Mouse (Mus musculus) forebrain, embryonic 10.5 days (tissue): Measurements from ENCODE around the gene Tob2. TPM values are rescaled to one million over a fixed set of nuclear protein-coding genes. Genes with fewer than 3 reads are reported as not detected.

Experiments used
- DNase-seq: peaks from one replicate; pipeline ENCODE4 v3.0.0-alpha.2; 2017; ENCODE audit warnings: low spot score; ENCODE audit errors: extremely low spot score
- H3K27ac ChIP-seq: fragments of 300-500 bp; sonication (generic); 2 replicates; pipeline ENCODE4 v1.5.1; 2016; ENCODE audit warnings: mild to moderate bottlenecking
- H3K27me3 ChIP-seq: fragments of 300-500 bp; sonication (generic); 2 replicates; pipeline ENCODE4 v1.6.1; 2016; ENCODE audit warnings: mild to moderate bottlenecking; ENCODE audit not compliant: poor library complexity, severe bottlenecking
- H3K36me3 ChIP-seq: fragments of 300-500 bp; sonication (generic); replicated peaks from 2 replicates; pipeline ENCODE4 v1.6.1; 2016; ENCODE audit warnings: mild to moderate bottlenecking, moderate library complexity
- H3K4me1 ChIP-seq: fragments of 300-500 bp; sonication (generic); 2 replicates; pipeline ENCODE4 v1.6.1; 2016
- H3K4me3 ChIP-seq: fragments of 300-500 bp; sonication (generic); 2 replicates; pipeline ENCODE4 v1.5.1; 2016; ENCODE audit warnings: mild to moderate bottlenecking, moderate library complexity
- H3K9me3 ChIP-seq: fragments of 300-500 bp; sonication (generic); 2 replicates; pipeline ENCODE4 v1.6.1; 2016; ENCODE audit warnings: mild to moderate bottlenecking, moderate library complexity
- WGBS: fragments of 180-500 bp; shearing (Covaris S2); methylation state at CpG from one replicate; pipeline ENCODE4 v1.1.7; 2016; 5-methylcytosine and 5-hydroxymethylcytosine counted together
- polyA plus RNA-seq: library from polyadenylated mRNA; unstranded; fragments of >200 nt; fragmentation: Nextera tagmentation; extraction: Ambion mirVana; gene quantifications from 2 replicates; pipeline ENCODE4 v1.2.1, GENCODE M21; 2016

Tob2 gene
- polyA plus RNA-seq, 1 experiment from 2014 or later, result 20.3 TPM

DNA sequence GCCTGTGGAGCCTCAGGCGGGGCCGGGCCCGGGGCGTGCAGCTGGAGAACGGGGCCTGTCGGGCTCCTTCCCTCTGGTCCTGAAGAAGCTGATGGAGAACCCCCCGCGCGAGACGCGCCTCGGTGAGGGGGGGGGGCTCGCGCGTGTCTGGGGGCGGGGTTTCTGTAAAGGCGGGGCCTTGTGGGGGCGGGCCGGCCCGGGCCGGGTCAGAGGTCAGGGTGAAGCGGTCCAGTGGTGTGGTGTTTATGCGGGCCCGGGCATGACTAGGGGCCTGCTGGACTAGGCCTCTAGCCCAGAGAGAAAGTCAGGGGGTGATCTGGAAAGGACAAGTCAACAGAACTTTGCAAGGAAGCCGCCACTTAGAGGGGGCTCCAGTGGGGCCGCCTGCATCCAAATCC is 47.0 kb downstream of the Tob2 start:
- Histone ChIP-seq H3K27me3 (peaks cover 8% of the 10 kb centered on the region; the same call in 1 of the 2 replicates), H3K27ac (peak overlapping the region; percentile 90), H3K36me3 (peaks cover 21% of the 10 kb centered on the region), H3K9me3 (no peaks in the 10 kb centered on the region), H3K4me3 (peak overlapping the region; percentile 76), H3K4me1 (peaks cover 60% of the 10 kb centered on the region)
- under 1% methylated on average over 26 of the region's 26 CpGs for WGBS
- peak; percentile 80 for DNase-seq

DNA sequence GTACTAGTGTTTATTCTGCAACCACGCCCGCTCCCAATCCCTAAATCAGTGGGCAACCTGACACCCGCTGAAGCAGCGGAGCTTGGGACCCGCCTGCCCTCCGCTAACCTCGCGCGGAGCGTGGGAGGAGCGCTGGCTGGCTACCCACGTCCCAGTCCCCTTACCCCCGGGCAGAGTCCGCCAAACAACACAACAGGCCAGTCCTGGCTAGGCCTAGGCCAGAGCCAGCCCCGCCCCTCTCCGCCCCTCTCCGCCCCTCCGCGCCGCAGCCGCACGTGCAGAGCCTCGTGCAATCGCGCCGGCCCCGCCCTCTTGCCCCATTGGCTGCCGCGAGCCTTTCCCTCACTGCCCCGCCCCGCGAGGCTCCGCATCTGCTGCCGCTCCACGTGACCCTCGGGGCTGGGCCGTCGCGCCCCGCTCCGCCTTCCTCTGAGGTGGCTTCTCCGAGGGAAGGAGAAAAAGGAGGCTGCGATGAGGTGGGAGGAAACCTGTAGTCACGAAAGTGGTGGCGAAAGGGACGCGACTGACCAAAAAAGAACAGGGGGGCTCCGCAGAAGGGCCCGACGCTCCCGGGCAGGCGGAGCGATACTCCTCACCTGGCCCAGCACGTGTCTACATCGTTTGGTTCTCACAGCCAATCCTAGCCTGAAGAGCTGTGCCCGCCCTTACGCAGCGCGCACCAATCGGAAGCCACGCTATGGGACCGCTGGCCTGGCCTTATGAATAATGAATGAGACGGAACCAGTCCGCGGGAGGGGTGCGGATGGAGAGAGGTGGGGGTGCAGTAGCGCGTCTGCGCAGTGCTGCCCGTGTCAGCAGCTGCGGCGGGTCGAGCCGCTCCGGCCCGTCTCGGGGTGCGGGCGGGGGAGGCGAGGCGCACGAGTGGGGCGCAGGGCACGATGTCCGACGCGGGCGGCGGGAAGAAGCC is 47.7 kb downstream of the Tob2 start:
- peak overlapping the region; percentile 76 for H3K4me3 ChIP-seq
- H3K4me1 ChIP-seq, result peaks cover 62% of the 10 kb centered on the region
- H3K27ac ChIP-seq, result peak overlapping the region; percentile 90
- under 1% methylated on average over 89 of the region's 89 CpGs for WGBS
- H3K27me3 ChIP-seq, result peaks cover 8% of the 10 kb centered on the region; the same call in 1 of the 2 replicates
- peaks cover 14% of the 10 kb centered on the region for H3K36me3 ChIP-seq
- no peaks in the 10 kb centered on the region for H3K9me3 ChIP-seq
- DNase-seq, result peak; percentile 98

DNA sequence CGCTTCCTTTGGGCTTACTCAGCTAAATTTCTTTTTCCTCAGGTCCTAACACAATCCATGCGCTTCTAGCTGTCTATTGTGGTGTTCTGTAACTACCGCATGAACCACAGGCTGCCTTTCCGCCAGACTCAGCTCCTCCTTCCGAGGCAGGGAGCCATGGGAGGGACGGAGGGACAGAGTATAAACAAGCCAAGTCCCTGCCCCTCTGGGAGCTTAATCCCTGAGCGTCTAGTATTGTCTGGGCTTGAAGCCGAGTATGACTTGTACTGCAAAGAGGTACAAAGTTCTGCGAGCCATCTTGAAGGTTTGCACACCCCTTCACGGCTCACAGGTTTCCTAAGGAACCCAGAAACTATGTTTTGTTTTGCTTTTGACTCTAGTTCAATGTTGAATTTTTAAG is 48.4 kb downstream of the Tob2 start:
- Histone ChIP-seq H3K9me3 (no peaks in the 10 kb centered on the region), H3K27me3 (peaks cover 8% of the 10 kb centered on the region; the same call in 1 of the 2 replicates), H3K36me3 (peaks cover 6% of the 10 kb centered on the region), H3K27ac (peak overlapping the region; percentile 90), H3K4me1 (peaks cover 70% of the 10 kb centered on the region), H3K4me3 (peak overlapping the region; percentile 76)
- peak; percentile 44 for DNase-seq
- WGBS, result 1% methylated on average over 10 of the region's 10 CpGs

DNA sequence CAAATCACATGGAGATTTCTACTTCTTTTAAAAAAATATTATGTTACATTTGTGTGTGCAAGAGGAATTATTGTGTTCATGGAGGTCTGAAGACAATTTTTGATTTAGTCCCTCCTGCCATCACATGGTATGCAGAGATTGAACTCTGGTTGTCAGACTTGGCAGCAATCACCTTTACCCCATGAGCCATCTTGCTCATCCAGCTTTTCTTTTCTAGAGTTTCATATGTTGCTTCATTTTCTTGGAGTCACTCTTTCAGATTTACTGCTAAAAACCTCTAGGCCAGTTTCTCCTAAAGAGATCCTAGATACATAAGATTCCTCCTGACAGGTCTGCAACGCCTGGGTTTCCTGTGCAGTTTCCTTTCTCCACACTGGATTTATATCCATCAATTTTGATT is 49.0 kb downstream of the Tob2 start:
- Histone ChIP-seq H3K27ac (peak overlapping the region; percentile 90; the same call in 1 of the 2 replicates), H3K4me3 (peak overlapping the region; percentile 76)
- 61% methylated on average over 1 of the region's 1 CpGs for WGBS

DNA sequence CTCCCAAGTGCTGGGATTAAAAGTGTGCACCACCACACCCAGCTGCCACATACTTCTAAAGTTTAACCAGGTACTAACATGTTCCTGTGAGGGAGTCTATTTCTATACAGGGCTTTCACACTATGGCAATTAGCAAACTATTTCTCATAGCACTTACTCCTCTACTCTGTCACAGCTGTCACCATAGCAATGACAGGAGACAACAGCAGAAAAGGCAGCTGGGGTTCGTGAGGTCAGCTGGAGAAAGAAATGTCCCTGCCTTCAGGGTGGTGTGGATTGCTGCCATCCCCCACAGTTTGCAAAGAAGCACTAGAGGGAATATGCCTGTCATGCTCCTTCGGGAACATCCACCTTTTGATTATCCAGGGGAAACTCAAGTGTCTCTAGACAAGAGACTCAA is 49.8 kb downstream of the Tob2 start:
- WGBS, result 75% methylated on average over 2 of the region's 2 CpGs
- Histone ChIP-seq H3K4me3 (no peak overlapping the region), H3K27ac (no peak overlapping the region), H3K36me3 (no peaks in the 10 kb centered on the region), H3K27me3 (peaks cover 14% of the 10 kb centered on the region), H3K9me3 (no peaks in the 10 kb centered on the region), H3K4me1 (peaks cover 62% of the 10 kb centered on the region)
- DNase-seq, result no peak

More for the DNA sequence above, 49.0 kb downstream of the Tob2 start:
- no peak for DNase-seq
- peaks cover 8% of the 10 kb centered on the region; the same call in 1 of the 2 replicates for H3K27me3 ChIP-seq
- peaks cover under 1% of the 10 kb centered on the region; the same call in 1 of the 2 replicates for H3K36me3 ChIP-seq
- peaks cover 68% of the 10 kb centered on the region for H3K4me1 ChIP-seq
- no peaks in the 10 kb centered on the region for H3K9me3 ChIP-seq

DNA sequence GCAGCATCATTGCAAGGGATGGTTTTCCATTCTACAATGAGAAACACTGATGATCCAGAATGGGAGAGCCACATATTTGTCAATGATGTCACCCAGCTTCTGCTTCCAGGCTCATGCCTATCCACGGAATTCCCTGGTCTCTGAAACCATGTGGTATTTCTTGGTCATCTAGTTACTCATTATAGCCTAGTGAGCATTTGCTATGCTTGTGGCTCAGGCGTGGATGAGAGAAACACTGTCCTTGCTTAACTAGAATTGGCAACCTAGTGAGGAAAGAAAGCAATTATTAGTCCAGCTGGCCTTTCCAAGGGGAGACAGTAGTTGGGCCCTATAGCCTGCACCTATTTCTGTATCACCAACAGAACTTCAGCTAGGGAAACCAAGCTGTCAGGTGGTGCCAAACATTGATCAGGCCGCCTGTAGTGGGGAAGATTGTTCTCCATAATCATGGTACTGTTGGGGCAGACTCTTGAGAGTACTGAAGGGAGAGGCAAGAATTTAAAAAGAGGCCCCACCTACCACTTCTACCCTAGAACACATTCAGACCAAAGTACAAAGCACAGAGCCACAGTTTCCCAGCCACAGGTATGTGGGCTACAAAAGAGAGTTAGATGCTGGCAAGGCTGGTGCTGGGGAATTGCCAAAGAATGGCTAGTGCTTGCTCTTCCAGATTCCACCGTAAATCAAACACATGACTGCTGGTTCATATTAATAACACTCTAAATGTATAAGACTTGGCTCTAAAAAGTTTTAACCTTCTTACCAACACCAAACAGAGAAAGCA is 51.8 kb downstream of the Tob2 start:
- Histone ChIP-seq H3K27me3 (peaks cover 34% of the 10 kb centered on the region), H3K9me3 (no peaks in the 10 kb centered on the region), H3K4me1 (peaks cover 62% of the 10 kb centered on the region), H3K27ac (no peak overlapping the region), H3K4me3 (no peak overlapping the region), H3K36me3 (no peaks in the 10 kb centered on the region)
- 84% methylated on average over 4 of the region's 4 CpGs for WGBS
- no peak for DNase-seq

DNA sequence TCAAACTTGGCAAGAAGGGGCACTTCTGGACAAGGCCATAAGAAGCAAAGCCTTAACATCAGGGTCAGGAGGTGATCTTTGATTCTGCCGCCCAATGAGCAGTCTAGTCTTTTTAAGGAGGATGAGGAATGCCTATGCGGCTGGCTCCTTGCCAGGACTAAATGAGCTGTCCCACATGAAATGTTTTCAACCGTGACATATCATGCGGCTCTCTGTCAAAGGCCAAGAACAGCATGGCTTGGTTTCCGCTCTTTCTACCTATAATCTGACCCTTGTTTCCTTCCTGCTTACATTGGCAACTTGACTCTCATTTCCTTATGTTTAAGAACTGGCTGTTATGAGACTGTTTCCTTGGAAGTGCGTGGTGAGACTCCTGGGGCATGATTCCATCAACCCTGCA is 53.0 kb downstream of the Tob2 start:
- no peak for DNase-seq
- H3K9me3 ChIP-seq, result no peaks in the 10 kb centered on the region
- H3K4me1 ChIP-seq, result peaks cover 53% of the 10 kb centered on the region
- peaks cover 34% of the 10 kb centered on the region for H3K27me3 ChIP-seq
- no peak overlapping the region for H3K27ac ChIP-seq
- no peaks in the 10 kb centered on the region for H3K36me3 ChIP-seq
- H3K4me3 ChIP-seq, result no peak overlapping the region
- 67% methylated on average over 6 of the region's 6 CpGs for WGBS

DNA sequence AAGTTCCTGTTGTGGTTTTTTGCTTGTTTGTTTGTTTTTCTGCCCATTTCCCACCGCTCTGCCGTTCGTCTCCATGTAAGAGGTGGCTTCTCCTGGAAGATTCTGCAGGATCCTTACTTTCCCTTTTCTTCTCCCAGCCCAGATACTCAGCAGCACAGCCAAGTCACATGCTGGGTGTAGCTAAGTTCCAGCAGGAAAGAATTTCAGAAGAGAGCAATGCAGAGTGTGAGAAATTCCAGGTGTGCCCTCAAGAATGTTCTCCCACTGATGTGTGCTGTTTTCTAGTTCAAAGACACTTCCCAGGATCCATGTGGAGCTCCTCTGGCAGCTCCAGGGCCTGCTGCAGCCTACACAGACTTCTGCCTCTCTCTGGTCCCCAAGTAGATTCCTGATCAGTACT is 53.7 kb downstream of the Tob2 start:
- WGBS, result 87% methylated on average over 3 of the region's 3 CpGs
- Histone ChIP-seq H3K4me3 (no peak overlapping the region), H3K27me3 (peaks cover 34% of the 10 kb centered on the region), H3K4me1 (peaks cover 46% of the 10 kb centered on the region), H3K9me3 (no peaks in the 10 kb centered on the region), H3K36me3 (no peaks in the 10 kb centered on the region), H3K27ac (no peak overlapping the region)
- no peak for DNase-seq

DNA sequence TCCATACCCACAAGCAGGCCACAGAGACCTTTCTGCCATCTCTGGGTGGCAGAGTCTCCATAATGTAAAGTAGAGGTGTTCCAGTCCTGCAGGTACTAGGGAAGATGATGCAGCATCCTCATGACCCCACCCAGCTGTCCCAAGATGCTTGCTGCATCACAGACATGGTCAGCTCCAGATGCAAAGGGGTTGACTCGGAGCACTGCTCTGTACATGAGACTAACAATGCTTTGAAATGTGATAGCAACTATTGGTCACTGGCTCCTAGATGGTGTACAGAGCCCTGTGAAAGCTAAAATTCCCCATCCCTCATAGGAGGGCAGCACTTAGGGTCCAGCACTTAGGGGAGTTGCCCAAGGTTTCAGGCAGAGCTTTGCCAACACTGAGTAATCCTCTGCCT is 54.4 kb downstream of the Tob2 start:
- Histone ChIP-seq H3K27ac (no peak overlapping the region), H3K4me1 (peaks cover 39% of the 10 kb centered on the region), H3K9me3 (no peaks in the 10 kb centered on the region), H3K27me3 (peaks cover 33% of the 10 kb centered on the region), H3K36me3 (no peaks in the 10 kb centered on the region), H3K4me3 (no peak overlapping the region)
- 53% methylated on average over 1 of the region's 1 CpGs for WGBS
- DNase-seq, result no peak

DNA sequence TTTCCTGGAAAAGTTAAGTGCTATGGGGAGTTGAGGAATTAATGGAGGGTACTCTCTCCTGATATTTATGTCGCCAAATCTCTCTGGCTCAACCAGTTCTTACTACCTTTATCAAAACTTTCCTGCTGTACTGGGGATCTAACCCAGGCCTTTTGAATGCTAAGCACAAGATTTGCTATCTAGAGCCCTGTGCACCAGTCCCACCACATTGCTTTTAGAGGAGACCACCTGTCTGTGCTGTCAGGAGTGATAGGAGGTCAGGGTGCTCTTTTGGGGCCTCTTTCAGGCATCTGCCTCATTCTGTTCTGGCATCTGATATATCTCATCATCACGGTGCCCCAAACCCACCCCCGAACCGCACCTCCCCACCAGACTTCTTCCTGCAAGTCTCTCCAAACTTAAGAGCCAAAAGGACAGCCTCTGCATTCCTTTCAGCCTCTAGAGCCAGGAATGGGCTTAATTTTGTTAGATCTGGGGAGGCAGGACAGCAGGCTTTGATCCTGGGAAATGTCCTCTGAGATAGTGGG is 55.1 kb downstream of the Tob2 start:
- no peak for DNase-seq
- peak overlapping the region; percentile 75; the same call in 1 of the 2 replicates for H3K27ac ChIP-seq
- 63% methylated on average over 4 of the region's 4 CpGs for WGBS
- 0 out of 2 replicates have a peak, but pooled peaks cover 1% of the 10 kb centered on the region for H3K36me3 ChIP-seq
- peaks cover 26% of the 10 kb centered on the region for H3K27me3 ChIP-seq
- peaks cover 33% of the 10 kb centered on the region for H3K4me1 ChIP-seq
- H3K4me3 ChIP-seq, result peak overlapping the region; percentile 41; the same call in 1 of the 2 replicates
- H3K9me3 ChIP-seq, result no peaks in the 10 kb centered on the region

DNA sequence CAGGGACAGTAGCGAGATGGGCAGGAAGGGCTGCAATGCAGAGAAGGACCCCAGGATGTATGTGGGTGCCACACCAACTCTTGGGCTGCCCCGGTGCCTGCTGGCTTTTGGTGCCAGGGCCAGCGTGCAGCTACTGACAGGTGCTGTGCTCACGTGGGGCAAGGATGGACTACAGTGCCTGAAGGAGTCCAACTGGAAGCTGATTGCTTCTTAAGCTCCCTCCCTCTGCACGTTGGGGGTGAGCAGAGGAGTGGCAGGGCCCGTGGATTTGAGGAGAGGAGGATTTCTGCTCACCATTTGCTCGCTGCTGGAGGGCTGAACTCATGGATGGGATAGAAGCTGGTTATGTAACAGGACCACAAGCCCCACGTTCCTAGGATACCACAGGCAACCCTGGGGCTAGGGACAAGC is 55.6 kb downstream of the Tob2 start:
- H3K36me3 ChIP-seq, result 0 out of 2 replicates have a peak, but pooled peaks cover 3% of the 10 kb centered on the region
- peak overlapping the region; percentile 75 for H3K27ac ChIP-seq
- peak overlapping the region; percentile 41 for H3K4me3 ChIP-seq
- H3K9me3 ChIP-seq, result no peaks in the 10 kb centered on the region
- no peak for DNase-seq
- H3K27me3 ChIP-seq, result peaks cover 26% of the 10 kb centered on the region
- H3K4me1 ChIP-seq, result peaks cover 33% of the 10 kb centered on the region
- WGBS, result 11% methylated on average over 8 of the region's 8 CpGs
